Mouse (Mus musculus) thymus, adult 2 months (tissue): ENCODE measurements around the gene Kirrel3.

Source experiments
- CTCF ChIP-seq: fragments of 200-500 bp; IDR thresholded peaks from 2 replicates; pipeline ENCODE4 v1.5.1; 2012; ENCODE audit warnings: mild to moderate bottlenecking, control low read depth, low read length, moderate library complexity, borderline replicate concordance; ENCODE audit not compliant: control insufficient read depth, poor library complexity, insufficient read depth; ENCODE audit errors: extremely low read depth
- POLR2A ChIP-seq: fragments of 200-500 bp; IDR thresholded peaks from 2 replicates; pipeline ENCODE4 v1.6.1; 2012; ENCODE audit warnings: mild to moderate bottlenecking, low read length, control low read depth, moderate library complexity; ENCODE audit not compliant: control insufficient read depth, poor library complexity, insufficient read depth; ENCODE audit errors: extremely low read depth

- no peak for TF ChIP-seq CTCF
- TF ChIP-seq POLR2A = no peak
These were observed 419.5 kb downstream of the Kirrel3 start for GRCm38 (mm10) chr9:34905164-34905563.
